Mouse (Mus musculus): ENCODE measurements around the gene Defb15. TPM values are rescaled to one million over a fixed set of nuclear protein-coding genes. Genes with fewer than 3 reads are reported as not detected.

Defb15 gene
- not detected for polyA plus RNA-seq (2014; fragmentation: Illumina TruSeq; extraction: RNeasy Lipid Tissue Mini Kit (QIAGEN cat#74804); ENCODE audit: low read depth, low replicate concordance)

DNA sequence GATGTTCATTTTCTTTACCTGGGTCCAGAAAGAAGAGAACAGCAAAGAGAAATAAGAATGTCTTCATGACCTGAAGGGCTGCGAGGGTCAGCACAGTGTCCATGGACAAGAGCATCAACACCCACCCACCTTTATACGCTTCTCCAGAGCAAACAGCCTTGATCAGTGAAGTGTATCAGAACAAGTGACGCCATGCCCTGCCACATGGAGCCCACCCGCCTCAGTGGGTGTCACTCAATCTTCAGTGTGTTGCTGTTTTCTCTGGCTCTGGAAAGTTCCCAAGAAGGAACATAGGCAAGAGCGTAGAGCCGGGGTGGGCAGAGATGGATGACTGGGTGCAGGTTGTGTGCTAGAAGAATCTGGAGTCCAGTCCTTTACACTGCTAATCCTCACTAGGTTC, at the start of gene Defb15:
Gene Defb15 (minus strand): TSS at position 101 of the 400 bp plus-strand sequence.

DNA sequence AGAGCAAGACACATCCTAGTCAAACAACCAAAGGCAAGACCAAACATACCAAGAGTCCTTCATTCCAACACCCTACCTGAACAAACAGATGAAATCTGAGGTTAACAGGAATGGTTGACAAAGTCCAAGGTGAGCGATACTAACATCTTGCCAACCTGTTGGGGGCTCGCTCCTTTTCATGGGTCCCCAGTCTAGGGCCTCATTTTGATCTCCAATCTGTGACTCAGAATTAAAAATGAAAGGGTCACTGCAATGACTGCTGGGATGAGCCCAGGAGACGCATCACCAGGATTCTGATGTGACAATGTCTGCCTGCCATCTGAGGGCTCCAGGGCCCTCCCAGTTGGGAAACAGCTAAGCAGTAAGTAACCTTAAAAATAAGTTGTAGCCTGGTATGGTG, 37.0 kb upstream of the Defb15 start, which contains the start of gene Ccdc70:
Gene Ccdc70 (plus strand): TSS at position 301 of the 400 bp plus-strand sequence.

DNA sequence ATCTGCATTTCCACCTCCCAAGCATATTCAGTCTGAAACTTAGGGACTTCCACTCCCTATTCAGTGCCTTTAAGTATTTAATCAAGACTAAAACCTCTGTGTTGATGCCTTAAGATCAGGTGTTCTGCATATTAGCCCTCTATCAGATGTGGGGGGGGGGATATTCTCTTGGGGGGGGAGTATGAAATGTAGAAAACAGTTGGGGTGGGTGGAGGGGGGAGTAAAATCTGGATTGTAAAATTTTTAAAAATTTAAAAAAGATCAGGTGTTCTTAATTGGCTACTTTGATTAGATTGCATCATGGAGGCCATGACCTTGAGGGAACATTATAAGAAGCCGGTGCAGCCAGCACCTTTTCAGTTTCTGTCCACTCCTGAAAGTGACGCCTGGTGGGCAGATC, 25.9 kb upstream of the Defb15 start, which contains the start of gene Fam90a1a:
Gene Fam90a1a (plus strand): TSS at position 301 of the 400 bp plus-strand sequence.

DNA sequence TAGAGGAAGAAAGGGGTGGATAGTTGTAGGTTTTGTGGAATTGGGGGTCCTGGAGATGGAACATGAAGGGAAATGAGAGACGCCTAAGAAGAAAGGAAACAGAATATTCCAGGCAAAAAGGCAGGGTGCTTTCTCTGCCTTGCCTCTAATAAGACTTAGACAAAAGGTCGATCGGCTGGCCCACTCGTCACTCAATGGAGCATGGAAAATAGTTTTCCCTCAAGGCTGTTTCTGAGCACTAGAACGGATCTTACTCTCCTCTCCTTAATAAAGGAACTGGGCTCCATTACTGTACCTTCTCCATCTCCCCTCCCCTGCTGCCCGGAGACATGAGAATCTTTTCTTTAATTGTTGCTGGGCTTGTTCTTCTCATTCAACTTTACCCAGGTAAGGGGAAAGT, 14.0 kb upstream of the Defb15 start, which contains the start of gene Defb13:
Gene Defb13 (plus strand): TSS at position 301 of the 400 bp plus-strand sequence.

DNA sequence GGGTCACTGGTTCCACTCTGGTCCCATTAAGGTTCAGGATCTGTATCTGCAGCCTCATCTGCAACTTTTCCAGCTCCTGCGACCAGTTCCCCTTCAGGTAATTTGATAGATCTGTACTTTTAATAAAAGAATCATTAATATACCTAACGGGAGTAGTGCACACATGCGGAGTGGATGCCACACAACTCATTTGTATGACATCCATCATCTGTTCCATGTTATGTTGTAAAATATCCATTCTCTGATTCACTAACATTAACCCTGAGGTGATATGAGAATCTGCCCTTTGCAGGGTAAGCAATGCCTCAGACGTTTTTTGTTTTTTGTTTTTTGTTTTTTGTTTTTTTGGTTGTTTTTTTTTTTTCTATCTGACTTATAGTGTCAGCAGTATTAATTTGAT, 5.5 kb upstream of the Defb15 start, which contains the start of gene Defb35:
Gene Defb35 (plus strand): TSS at position 301 of the 400 bp plus-strand sequence.

DNA sequence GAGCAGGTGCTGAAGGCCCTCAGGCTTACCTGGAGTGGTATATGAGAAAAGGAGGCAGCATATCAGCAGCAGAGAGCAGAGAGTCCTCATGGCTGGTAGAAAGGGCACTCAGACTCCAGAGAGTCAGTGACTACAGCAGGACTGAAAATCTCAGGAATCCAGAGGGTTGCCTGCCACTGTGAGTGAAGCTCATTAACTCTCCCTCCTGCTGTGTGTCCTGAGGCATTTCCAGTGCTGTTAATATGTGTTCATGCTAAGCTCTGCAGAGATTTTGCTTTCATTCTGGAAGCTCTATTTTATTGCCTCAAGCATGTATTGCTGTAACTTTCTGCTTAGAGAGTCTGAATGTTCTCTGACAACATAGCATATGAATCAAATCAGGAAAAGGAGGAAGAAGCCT, 26.2 kb downstream of the Defb15 start, which contains the start of gene Defb11:
Gene Defb11 (minus strand): TSS at position 123 of the 400 bp plus-strand sequence.

DNA sequence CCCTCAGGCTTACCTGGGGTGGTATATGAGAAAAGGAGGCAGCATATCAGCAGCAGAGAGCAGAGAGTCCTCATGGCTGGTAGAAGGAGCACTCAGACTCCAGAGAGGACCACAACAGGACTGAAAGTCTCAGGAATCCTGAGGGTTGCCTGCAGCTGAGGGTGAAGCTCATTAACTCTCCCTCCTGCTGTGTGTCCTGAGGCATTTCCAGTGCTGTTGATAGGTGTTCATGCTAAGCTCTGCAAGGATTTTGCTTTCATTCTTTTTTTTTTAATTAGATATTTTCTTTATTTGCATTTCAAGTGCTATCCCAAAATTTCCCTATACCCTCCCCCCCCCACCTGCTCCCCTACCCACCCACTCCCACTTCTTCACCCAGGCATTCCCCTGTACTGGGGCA, 47.2 kb downstream of the Defb15 start, which contains the start of gene Defb9:
Gene Defb9 (minus strand): TSS at position 101 of the 400 bp plus-strand sequence.

Other genes starting within 250 kb of the Defb15 start
- not detected for gene AY761184, start 229.1 kb downstream of the Defb15 start, polyA plus RNA-seq (2014; fragmentation: Illumina TruSeq; extraction: RNeasy Lipid Tissue Mini Kit (QIAGEN cat#74804); ENCODE audit: low read depth, low replicate concordance)
- gene Defa24, start 198.2 kb downstream of the Defb15 start, polyA plus RNA-seq (2014; fragmentation: Illumina TruSeq; extraction: RNeasy Lipid Tissue Mini Kit (QIAGEN cat#74804); ENCODE audit: low read depth, low replicate concordance), result not detected
- gene Defb50, start 109.2 kb downstream of the Defb15 start, polyA plus RNA-seq (2014; fragmentation: Illumina TruSeq; extraction: RNeasy Lipid Tissue Mini Kit (QIAGEN cat#74804); ENCODE audit: low read depth, low replicate concordance), result not detected
- not detected for gene Defb2, start 92.8 kb downstream of the Defb15 start, polyA plus RNA-seq (2014; fragmentation: Illumina TruSeq; extraction: RNeasy Lipid Tissue Mini Kit (QIAGEN cat#74804); ENCODE audit: low read depth, low replicate concordance)
- not detected for gene Defb10, start 73.8 kb downstream of the Defb15 start, polyA plus RNA-seq (2014; fragmentation: Illumina TruSeq; extraction: RNeasy Lipid Tissue Mini Kit (QIAGEN cat#74804); ENCODE audit: low read depth, low replicate concordance)
- not detected for gene Defb9, start 47.3 kb downstream of the Defb15 start, polyA plus RNA-seq (2014; fragmentation: Illumina TruSeq; extraction: RNeasy Lipid Tissue Mini Kit (QIAGEN cat#74804); ENCODE audit: low read depth, low replicate concordance)
- not detected for gene Defb11, start 26.3 kb downstream of the Defb15 start, polyA plus RNA-seq (2014; fragmentation: Illumina TruSeq; extraction: RNeasy Lipid Tissue Mini Kit (QIAGEN cat#74804); ENCODE audit: low read depth, low replicate concordance)
- not detected for gene Defb35, start 5.6 kb upstream of the Defb15 start, polyA plus RNA-seq (2014; fragmentation: Illumina TruSeq; extraction: RNeasy Lipid Tissue Mini Kit (QIAGEN cat#74804); ENCODE audit: low read depth, low replicate concordance)
- gene Defb13, start 14.1 kb upstream of the Defb15 start, polyA plus RNA-seq (2014; fragmentation: Illumina TruSeq; extraction: RNeasy Lipid Tissue Mini Kit (QIAGEN cat#74804); ENCODE audit: low read depth, low replicate concordance), result not detected
- gene Fam90a1a, start 26.0 kb upstream of the Defb15 start, polyA plus RNA-seq (2014; fragmentation: Illumina TruSeq; extraction: RNeasy Lipid Tissue Mini Kit (QIAGEN cat#74804); ENCODE audit: low read depth, low replicate concordance), result not detected
- gene Ccdc70, start 37.1 kb upstream of the Defb15 start, polyA plus RNA-seq (2014; fragmentation: Illumina TruSeq; extraction: RNeasy Lipid Tissue Mini Kit (QIAGEN cat#74804); ENCODE audit: low read depth, low replicate concordance), result not detected
- gene Atp7b, start 127.6 kb upstream of the Defb15 start, polyA plus RNA-seq (2014; fragmentation: Illumina TruSeq; extraction: RNeasy Lipid Tissue Mini Kit (QIAGEN cat#74804); ENCODE audit: low read depth, low replicate concordance), result 2.8 TPM
- gene Alg11, start 128.0 kb upstream of the Defb15 start, polyA plus RNA-seq (2014; fragmentation: Illumina TruSeq; extraction: RNeasy Lipid Tissue Mini Kit (QIAGEN cat#74804); ENCODE audit: low read depth, low replicate concordance), result 26.8 TPM
- gene Nek5, start 192.3 kb upstream of the Defb15 start, polyA plus RNA-seq (2014; fragmentation: Illumina TruSeq; extraction: RNeasy Lipid Tissue Mini Kit (QIAGEN cat#74804); ENCODE audit: low read depth, low replicate concordance), result 0.56 TPM
- 1.1 TPM for gene Nek3, start 233.7 kb upstream of the Defb15 start, polyA plus RNA-seq (2014; fragmentation: Illumina TruSeq; extraction: RNeasy Lipid Tissue Mini Kit (QIAGEN cat#74804); ENCODE audit: low read depth, low replicate concordance)